Mouse (Mus musculus) neural tube, embryonic 10.5 days (tissue): ENCODE measurements around the gene Gpr33.

Source experiments
- DNase-seq: peaks from one replicate; pipeline ENCODE4 v3.0.0-alpha.2; 2017; ENCODE audit warnings: low spot score; ENCODE audit errors: extremely low spot score

Gene Gpr33

DNA sequence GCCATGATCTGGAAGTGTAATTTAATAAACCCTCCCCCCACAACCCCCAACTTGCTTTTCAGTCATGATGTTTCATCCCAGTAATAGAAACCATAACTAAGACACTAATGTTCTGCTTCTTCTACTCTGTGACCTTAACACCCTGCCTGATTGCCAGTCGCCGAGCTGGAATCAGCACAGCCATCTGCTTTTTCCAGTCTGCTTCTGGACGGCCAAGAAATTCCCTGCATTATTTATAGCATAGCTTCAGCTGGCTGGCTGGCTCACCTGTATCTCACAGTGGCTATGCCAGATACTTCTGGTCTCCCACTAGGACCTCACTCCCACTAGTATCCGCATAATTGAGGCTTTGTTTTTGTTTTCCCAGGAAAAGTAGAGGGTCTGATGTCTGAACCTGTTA is 42.0 kb downstream of the Gpr33 start:
- no peak for DNase-seq

DNA sequence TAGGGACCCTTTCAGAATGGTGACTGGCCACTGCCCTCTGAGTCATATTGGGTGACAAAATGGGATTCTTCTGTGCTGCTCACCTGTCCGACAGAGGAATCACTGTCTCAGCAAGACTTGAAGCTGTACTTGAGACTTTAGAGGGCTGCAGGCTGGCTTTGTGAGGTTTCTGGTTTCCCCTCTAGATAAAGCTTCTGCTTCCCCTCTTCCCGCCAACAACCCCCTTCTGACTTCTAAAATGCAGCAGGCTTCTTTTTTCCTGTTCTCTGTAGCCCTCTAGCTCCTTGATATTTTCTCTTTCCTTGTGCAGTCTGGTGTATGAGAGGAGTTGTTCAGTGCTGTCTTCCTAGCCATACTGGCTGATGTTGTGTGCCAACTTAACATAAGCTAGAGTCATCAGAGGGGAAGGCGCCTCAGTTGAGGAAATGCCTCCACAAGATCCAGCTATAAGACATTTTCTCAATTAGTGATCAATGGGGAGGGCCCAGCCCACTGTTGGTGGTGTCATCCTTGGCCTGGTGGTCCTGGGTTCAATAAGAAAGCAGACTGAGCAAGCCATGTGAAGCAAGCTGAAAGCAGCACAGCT is 42.6 kb downstream of the Gpr33 start:
- no peak for DNase-seq

DNA sequence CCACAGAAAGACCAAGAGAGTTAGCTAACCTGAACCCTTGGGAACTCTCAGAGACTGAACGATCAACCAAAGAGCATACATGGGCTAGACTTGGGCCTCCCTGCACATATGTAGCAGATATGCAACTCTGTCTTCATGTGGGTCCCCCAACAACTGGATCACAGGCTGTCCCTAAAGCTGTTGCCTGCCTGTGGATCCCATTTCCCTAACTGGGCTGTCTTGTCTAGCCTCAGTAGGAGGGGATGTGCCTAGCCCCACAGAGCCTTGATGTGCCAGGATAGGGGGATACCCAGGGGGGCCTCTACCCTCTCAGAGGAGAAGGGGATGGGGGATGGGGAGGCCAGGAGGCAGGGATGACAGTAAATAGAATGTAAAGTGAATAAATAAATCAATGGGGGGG is 44.2 kb downstream of the Gpr33 start:
- DNase-seq = no peak

DNA sequence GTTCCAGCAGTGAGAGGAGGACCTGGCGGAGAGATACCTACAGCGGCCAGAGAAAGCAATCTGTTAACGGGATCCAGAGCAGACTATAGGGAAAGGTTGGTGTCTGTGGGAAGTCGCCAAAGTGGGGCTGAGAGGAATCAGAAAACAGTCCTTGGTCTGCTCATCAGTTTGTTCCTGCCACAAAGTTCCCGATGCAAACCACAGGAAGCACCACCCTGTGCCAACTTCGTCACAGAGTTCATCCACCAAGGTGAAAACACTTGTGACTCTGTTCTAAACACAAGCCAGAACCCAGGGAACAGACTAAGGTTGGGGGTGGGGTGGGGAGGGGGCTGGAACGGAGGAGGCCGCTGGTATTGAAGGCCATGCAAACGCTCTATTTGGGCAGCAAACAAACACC is 51.3 kb downstream of the Gpr33 start:
- no peak for DNase-seq

- no peak for DNase-seq
Observed at GRCm38 (mm10) chr12:51974381-51974780, 53.5 kb downstream of the Gpr33 start.
